Mouse (Mus musculus) gastrocnemius, adult 18-20 months (tissue): Measurements from ENCODE around the gene Cd70. TPM values are rescaled to one million over a fixed set of nuclear protein-coding genes. Genes with fewer than 3 reads are reported as not detected.

Experiments used
- DNase-seq: peaks from one replicate; pipeline ENCODE4 v3.0.0; 2021; ENCODE audit warnings: low spot score
- total RNA-seq, 2 experiments: library from RNA; stranded (reverse); gene quantifications; 2 replicates each; pipeline ENCODE4 v1.2.3; 2021

The Cd70 gene
- total RNA-seq, 2 experiments from 2014 or later = not detected

GRCm38 (mm10) chr17:57098321-57098720 lies 51.3 kb downstream of the Cd70 start:
- no peak for DNase-seq

- peak; percentile 73 for DNase-seq
Measured at GRCm38 (mm10) chr17:57096623-57096920, 53.0 kb downstream of the Cd70 start.

Other genes with a start within 250 kb of the Cd70 start
- gene Mllt1, start 214.4 kb downstream of the Cd70 start, total RNA-seq = 10 to 100 TPM; 22.0 to 22.2 TPM
- not detected for gene Acer1, start 167.7 kb downstream of the Cd70 start, total RNA-seq
- 10 to 100 TPM; 36.9 to 38.3 TPM for gene Clpp, start 159.5 kb downstream of the Cd70 start, total RNA-seq
- gene Alkbh7, start 152.4 kb downstream of the Cd70 start, total RNA-seq = 10 to 100 TPM; 26.9 to 27.9 TPM
- not detected for gene Pspn, start 149.8 kb downstream of the Cd70 start, total RNA-seq
- gene Gtf2f1, start 138.5 kb downstream of the Cd70 start, total RNA-seq = 10 to 100 TPM; 17.1 to 19.0 TPM
- gene Gm17949, start 138.3 kb downstream of the Cd70 start, total RNA-seq = not detected
- gene Khsrp, start 118.3 kb downstream of the Cd70 start, total RNA-seq = 10 to 100 TPM; 25.9 to 27.4 TPM
- gene Slc25a41, start 108.1 kb downstream of the Cd70 start, total RNA-seq = not detected
- gene Crb3, start 90.7 kb downstream of the Cd70 start, total RNA-seq = under 1 TPM in 1 of 2 experiments, not detected in 1; 0.31 TPM
- gene Slc25a23, start 89.9 kb downstream of the Cd70 start, total RNA-seq = 10 to 100 TPM; 34.1 to 40.3 TPM
- gene Dennd1c, start 71.3 kb downstream of the Cd70 start, total RNA-seq = under 1 TPM; 0.21 to 0.46 TPM
- gene Tubb4a, start 62.0 kb downstream of the Cd70 start, total RNA-seq = 1 to 10 TPM in 1 of 2 experiments, under 1 TPM in 1; 0.78 to 1.1 TPM
- gene Tnfsf9, start 44.5 kb downstream of the Cd70 start, total RNA-seq = under 1 TPM in 1 of 2 experiments, not detected in 1; 0.57 TPM
- gene Tnfsf14, start 44.4 kb upstream of the Cd70 start, total RNA-seq = not detected
- gene C3, start 78.4 kb upstream of the Cd70 start, total RNA-seq = 10 to 100 TPM; 23.2 to 26.2 TPM
- 10 to 100 TPM; 22.6 to 25.4 TPM for gene Gpr108, start 98.7 kb upstream of the Cd70 start, total RNA-seq
- gene Trip10, start 99.7 kb upstream of the Cd70 start, total RNA-seq = 100 to 1,000 TPM; 142 to 174 TPM
- under 1 TPM; 0.32 to 0.71 TPM for gene Vav1, start 129.3 kb upstream of the Cd70 start, total RNA-seq
- 1 to 10 TPM; 1.2 to 2.1 TPM for gene Adgre1, start 208.9 kb upstream of the Cd70 start, total RNA-seq